Mouse (Mus musculus) cerebellum, postnatal 14 days (tissue): ENCODE measurements around the gene Rtn1.
A peak's percentile ranks its signal among the peaks of the same experiment; 100 is the strongest.

Experiments used
- DNase-seq, 2 experiments: peaks; one replicate each; pipeline ENCODE4 v3.0.0; 2021; ENCODE audit warnings: mixed read lengths in 2 of 2

Gene Rtn1

DNA sequence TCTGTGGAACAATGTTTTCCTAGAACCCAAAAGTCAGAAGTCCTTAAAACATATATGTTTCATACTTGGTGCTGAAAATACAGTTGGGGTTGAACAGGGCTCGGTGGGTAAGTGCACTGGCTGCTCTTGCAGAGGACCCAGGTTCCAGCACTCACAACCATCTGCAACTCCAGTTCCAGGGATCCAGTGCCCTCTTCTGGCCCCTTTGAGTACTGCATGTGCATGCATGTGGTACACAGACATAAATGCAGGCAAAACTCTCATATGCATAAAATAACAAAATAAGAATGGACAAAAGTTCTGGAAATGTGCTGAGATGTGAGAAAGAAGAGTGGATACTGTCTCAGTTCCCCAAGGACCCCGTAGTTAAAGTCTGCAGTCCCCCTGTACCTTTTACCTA, 141.2 kb downstream of the Rtn1 start:
- DNase-seq = peak in 1 of 2 experiments; percentile 29

DNA sequence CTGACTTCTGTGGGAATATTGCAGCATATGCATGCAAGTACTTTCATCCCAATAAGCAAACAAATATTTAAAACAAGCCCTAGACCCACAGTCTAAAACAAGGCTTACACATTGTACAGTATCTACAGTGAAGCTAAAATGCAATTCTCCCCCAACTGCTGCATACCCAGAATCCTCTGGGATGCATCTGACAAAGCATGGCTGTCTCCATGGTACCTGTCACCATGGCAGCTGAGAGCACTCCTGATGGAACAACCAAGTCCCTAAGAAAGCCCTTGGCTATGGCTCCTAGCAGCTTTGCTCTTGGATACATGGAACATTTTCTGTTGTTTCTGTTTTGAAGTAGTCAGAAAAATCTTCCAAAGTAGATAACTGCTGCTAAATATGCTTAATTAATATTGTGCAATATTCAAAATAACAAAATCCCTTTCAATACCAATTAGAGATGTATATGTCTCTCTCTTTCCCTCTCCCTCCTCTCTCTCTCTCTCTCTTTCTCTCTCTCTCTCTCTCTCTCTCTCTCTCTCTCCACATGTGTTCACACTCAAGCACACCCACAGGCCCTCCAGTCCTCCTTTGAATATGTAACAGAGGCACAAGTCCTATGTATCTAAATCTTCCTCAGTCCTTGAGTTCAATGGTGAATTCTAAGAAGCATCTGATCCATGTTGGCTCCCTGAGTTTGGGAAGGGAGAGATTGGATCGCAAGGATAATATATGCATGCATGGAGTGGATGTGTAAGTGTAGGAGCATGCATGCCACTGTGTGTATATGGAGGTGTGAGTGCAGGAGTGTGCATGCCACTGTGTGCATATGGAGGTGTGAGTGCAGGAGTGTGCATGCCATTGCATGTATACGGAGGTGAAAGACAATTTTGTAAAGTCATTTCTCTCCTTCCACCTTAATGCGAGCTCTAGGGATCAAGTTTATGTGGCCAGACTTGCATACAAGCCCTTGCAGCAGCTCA, 143.3 kb downstream of the Rtn1 start:
- peak in 1 of 2 experiments; percentile 41 for DNase-seq

DNA sequence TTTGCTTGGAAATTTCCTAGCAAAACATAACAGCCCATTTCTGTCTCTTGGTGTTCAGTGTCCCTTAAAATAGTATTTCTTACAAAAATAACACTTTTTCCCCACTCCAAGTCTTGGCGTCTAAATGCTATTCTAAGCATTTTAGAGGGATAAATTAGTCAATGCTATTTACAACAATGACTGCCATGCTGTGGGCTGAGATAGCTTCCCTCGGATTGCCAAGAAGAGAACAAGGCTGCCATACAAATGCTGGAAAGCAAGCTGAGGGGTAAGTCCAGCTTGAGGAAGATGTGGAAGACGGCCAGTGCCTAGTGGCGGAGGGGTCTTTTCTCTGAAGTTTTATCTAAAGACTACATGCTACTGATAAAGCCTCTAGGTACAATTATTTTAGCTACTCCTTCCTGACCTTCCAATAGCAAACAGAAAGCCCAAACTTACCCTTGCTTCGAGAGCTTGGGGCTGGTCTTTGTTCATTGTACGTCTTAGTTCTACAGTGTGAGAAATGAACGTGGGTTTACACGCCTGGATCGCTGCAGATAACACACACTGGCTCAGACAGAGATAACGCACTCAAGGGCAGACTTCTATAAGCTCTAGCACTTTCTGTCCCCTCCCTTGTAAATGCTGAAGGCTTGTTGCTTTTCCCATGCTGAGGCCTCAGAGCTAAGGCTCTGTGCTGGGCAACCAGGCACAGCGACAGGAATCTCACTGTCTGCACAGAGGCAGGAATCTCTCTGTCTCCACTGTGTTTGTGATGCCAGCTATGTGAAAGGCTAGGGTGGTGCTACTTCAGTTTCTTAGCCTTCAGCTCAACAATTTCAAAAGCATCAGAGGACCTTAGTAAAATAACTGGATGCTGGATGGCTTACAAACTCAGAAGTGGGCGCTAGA, 145.4 kb downstream of the Rtn1 start:
- DNase-seq = no peak

DNA sequence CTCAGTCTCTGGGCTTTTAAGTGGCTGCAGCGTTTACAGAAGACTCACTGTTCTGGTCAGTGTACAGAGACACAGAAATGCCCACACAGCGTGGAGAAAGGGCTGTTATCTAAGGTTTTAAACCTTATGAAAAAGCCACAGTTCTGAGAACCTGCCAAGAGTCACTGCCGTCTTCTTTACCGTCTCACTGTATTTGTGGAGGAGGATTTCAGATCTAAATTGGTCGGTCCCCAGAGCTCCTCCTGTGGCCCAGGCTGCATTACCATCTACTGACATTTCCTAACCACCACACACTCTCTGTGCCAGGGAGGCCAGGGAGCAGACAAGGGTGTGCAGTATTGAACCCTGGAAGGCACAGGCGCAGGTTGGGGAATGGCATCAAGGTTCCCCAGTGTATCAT, 151.9 kb downstream of the Rtn1 start:
- no peak for DNase-seq

DNA sequence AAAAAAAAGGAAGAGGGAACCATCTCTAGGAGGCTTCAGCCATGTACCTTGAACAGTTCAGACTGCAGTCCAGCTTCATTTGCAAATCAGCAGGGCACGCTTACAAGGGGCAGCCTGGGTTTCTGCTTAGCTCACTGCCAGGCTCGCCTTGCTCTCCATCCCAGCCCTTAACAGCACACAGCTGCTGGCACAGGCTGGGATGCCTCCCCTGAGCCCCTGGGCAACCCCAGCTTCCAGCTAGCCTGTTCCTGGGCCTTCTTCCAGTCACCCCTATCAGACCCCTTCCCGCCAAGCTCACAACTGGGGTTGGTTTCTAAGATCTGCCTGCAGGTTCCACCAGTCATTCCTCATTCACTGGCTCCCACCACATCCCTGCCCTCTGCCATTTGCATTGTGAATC, 155.8 kb downstream of the Rtn1 start:
- DNase-seq = no peak

DNA sequence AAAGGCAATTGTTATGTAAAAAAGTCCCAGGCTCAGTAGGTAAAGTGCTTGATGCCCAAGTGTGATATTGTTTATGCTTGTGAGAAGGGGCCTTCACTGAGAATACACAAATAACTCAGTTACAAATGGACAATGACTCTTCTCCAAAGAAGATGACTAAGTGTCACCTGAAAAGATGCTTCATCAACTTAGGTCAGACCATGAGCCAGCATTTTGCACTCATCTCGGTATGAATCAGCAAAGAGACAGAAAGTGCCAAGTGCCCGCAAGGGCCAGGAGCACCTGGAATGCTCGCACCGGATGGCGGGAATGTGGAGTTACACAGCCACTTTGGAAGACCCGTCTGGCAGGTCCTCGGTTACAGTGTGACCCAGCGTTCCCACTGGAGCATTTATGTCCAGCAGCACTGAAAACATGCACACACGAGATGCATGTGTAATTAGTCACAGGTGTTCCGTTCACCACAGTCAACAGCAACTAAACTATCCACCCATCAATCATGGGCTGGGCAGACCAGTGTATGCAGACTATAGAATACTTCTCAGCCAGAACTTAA, 156.9 kb downstream of the Rtn1 start:
- no peak for DNase-seq

DNA sequence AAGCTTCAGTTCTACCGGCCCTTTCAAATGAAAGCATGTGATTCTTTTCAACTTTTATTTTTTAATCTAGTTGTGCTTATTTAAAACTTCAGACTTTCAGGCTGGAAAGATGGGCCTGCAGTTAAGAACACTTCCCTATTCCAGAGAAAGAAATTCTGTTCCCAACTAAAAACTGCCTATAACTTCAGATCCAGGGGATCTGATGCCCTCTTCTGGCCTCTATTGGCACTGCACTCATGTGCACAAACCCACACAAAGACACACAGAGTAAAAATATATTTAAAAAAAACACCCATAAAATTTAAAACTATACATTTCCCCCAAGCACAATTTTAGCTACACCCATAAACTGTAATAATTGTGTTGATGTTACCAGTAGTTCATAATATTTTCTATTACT, 163.9 kb downstream of the Rtn1 start:
- peak in 1 of 2 experiments; percentile 55 for DNase-seq

DNA sequence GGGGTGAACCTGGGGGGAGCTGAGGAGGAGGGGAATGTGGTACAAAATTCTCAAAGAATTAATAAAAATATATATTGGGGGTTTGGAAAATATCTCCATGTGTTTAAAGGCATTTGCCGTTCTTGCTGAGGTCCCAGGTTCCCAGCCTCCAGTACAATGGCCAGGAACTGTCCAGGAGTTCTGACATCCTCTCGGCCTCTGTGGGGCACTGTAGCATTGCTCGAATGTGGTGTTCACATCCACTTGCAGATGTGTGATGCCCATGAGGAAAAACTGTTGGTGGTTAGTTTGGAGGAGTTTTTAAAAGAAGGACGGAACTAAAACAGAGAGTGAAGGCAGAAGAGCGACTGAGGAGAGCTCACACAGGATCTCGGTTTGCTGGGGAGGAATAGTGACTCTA, 166.0 kb downstream of the Rtn1 start:
- no peak for DNase-seq

DNA sequence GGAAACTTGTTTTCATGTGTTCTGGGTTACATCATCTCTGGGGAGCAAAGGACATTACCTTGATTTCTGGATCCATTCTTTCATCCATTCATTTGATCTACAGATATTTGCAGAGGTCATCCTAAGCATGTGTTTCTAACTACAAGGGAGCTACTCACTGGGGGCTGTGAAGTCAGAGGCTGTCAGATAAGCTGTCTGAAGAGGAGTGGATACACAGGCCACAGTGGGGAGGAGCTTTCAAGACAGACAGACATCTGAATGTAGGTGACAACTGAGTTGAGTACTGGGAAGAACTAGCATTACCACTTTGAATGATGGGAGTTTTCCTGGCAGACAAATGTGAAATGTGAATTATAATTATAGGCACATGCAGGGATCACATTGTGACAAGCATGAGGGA, 168.3 kb downstream of the Rtn1 start:
- no peak for DNase-seq

DNA sequence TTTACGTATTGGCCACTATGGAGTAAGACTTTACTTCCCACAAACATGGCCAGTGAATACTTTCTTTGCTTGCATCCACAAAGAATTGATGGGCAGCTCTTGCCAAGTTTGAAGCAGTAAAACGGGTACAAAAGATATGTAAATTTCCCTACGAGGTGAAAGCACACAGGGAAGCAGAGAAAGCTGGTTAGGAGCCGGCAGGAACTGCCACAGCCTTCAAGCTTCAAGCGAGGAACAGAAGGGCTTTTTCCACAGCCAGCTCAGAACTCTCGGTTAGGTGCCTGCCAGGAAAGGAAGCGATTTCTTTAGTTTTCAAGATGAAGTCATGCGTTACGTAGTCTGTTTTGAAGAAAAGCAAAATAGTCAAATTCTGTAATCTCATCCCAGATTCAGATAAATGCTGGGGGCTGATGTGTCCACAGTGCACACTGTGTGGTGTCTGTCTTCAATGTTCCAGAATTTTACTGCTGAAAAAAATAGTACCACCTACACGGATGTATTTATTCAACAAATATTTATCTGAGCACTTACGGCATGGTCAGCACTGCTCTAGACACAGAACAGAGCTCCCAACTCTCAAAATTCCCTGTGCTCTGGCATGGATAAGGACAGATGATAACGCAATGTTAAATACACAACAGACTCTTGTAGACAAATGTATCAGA, 169.5 kb downstream of the Rtn1 start:
- no peak for DNase-seq

DNA sequence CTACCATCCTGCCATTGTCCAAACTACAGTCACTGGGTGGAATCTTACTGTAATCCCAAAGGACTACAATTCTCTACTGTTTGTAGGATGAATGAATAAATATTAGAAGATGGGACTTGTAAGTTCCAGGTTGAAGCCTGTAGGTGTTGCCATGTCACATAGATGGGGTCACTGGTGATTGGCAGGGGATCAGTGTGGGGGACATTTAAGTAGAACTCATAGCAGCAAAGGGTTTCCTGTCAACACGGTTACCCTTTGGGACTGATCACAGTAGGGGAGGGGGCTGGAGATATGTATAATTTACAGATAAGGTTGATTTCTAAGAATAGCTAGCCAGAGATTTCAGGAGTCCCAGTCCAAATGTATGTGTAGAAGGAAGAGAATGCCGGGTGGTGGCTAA, 171.6 kb downstream of the Rtn1 start:
- DNase-seq = no peak

DNA sequence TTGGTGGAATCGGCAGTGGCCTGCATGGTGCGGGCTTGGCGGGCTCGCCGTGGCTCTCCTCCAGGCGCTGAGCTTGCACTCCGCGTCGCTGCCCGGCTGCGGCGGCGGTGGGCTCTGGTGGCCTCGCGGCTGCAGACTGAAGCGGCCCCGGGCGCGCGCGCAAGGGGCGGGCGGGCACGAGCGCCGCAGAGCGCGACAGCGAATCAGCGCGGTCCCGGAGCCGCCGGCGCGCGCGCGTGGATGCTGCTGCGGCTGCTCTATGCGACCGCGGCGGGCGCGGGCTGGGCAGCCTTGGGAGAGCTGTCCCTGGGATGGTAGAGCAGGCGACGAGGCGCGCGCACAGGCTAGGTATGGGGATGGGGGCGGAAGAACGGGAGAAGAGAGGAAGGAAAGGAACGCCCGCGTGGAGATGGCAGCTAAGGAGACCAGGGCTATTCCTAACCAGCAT, 172.3 kb downstream of the Rtn1 start:
- peak; percentile 91 to 95 for DNase-seq

DNA sequence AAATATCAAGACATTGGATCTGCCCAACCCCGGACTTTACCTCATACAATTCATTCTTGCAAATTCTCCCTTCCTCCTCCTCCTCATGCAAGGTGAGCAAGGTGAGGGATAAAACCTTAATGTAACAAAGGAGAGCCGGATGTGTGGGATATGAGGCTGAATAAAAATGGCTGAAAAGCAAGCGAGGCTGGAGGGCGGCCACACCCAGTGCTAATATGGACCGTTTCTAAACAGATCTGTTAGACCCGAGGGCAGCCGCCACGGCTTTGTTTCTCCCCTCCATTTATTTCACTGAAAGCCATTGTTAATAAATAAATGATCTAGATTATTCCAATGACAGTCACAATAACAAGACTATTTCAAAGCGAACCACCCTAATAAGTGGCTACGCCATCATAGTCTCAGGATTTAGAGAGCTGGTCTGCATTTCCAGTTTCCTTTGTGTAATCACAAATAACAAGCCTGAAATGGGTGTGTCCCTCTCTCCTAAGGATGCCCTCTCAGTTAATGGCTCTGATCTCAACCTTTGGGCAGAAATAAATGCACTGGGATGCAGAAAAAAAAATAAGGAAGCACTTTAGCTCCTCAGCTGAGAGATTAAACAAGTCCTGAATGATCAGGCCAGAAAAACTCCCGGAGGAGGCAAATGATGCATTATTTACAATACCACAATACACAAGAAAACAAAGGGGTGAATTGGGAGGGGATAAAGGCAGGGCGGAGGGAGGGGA, 173.1 kb downstream of the Rtn1 start:
- peak; percentile 71 to 75 for DNase-seq

DNA sequence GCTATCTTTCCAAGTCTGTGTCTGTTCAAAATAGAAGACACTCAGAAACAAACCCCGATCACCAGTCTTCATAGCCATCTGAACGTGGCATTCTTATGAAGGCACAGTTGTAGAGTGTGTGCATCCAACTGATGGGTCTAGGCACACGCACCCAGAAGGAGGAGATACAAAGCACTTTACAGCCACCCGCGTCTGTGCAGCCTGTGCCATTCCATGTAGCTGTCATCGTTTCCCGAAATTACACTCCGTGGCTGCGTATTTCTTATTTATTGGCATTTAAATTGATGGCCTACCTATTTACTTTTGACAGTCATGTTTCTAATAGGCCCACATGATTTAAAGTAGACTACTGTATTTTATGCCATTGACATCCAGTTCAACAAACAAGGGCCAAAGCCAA, 173.9 kb downstream of the Rtn1 start:
- peak; percentile 54 to 61 for DNase-seq

DNA sequence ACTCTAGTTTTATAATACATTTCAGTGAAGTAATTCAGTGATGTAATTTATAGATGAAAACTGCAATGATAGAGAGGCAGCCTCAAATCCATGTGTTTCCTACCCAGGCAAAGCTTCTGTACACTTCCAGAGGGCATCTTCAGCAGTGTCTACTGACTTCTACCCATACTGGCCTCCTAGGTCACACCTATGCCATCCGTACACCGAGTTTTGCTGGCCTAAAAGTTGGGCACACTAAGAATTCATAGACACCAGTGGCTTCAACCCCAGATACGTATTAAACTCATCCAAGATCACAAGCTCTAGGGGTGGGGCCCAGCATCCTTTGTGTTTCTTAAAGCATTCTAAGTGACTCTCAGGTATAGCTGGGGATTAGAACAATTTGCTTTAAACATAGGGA, 174.7 kb downstream of the Rtn1 start:
- peak in 1 of 2 experiments; percentile 47 for DNase-seq

DNA sequence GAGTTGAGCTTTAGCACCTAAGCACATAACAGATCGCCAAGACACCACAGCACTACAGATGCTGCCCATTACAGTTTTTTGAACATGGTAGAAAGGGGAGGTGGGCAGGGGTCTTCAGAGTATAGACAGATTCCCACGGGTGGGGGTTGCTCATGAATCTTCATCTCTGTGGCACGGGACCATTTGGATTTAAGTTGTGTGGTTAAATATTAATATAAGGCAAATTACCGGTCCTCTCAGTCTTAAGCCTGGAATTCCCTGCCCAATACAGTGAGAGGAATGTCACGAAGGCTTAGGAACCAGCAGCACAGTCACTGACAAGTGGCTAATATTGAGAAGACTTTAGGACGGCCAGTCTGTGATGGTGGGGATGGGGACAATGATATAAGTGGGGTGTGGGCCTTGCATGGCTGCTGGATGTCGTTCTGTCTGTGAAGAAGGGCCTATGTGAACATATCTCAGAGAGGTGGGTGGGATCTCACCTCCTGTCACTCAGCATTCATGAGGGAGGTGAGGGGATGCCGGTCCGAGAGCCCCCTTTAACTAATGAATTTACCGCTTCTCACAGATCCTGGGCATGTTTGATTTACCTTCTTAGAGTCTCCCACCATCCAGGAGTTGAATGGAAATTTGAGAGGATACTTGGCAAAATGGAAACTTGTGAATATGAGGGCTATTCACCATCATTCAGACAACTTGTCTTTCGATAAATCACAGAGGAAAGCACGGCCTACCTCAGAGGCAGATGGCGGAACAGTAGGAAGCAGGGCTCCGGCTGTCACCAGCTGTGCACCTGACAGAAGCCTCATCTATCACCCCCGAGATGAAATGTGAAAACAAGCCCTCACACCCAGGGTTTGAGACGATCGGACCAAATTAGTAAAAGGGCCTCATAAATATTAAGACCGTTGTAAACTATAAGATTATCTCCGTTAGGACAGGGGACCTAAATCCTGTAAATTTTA, 175.7 kb downstream of the Rtn1 start:
- DNase-seq = peak; percentile 84 to 91

DNA sequence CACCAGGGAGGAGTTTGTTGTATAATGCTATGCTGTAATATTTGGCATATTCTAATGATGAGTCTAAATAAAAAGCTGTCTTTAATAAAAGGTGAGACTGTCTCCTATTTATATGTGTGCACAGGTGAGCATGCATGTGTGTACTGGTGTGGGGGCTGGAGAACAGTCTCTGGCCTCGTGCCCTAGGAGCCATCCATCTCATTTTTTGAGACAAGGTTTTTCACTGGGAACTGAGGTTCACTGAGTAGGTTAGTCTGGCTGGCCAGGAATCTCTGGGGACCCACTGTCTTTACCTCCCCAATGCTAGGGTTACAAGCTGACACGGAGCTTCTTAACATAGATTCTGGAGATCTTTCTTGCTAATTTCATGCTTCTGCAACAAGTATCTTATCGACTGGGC, 176.7 kb downstream of the Rtn1 start:
- peak; percentile 57 to 60 for DNase-seq

DNA sequence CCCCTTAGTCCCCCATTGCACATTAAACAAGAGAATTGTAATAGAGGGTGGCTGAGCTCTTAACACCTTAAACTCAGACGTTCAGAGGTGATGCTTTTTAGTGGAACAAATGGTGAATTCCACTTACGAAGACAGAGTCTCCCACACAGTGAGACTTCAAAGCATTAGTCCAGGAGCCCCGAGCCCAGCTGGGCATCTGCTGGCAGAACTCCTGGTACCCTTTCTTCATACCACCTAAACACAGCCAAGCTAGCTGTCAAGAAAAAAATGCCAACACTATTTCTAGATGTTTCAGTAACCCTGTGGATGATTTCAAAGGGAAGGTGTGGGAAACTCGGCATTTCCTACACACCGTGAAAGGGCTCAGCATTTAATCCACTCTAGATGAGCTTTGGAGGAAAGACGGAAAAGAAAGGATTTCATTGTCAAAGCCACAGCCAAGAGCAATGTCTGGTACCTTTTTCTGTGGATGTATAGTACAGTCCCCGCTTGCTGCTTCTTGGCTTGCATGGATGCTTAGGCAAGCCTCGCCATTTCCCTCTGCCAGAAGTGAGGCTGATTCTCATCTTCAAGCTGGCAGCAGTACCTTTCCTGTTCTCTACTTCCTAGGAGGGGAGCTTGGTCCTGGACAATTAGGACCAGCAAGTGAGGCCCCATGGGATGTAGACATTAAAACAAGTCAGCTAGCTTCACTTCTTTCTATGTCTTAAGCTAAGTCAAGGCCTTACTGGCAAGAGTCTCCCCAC, 179.2 kb downstream of the Rtn1 start:
- peak in 1 of 2 experiments; percentile 55 for DNase-seq

DNA sequence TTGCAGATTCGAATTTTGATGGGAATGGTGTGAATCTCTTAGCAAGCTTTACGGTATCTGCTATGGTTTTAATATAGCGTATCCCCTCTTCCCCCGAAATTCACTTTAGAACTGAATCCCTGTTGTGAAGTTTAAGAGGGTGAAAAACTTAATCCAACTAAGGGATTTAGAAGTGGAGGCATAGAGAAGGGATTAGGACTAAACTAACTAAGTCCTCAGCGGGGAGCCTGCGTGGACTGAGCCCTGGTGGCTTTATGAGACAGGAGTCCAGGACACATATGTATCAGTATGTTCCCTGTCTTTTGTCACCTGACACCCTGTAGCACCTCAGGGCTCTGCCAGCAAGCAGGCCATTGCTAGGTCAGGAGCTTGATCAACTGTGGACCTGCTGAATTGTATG, 181.1 kb downstream of the Rtn1 start:
- peak in 1 of 2 experiments; percentile 2 for DNase-seq

DNA sequence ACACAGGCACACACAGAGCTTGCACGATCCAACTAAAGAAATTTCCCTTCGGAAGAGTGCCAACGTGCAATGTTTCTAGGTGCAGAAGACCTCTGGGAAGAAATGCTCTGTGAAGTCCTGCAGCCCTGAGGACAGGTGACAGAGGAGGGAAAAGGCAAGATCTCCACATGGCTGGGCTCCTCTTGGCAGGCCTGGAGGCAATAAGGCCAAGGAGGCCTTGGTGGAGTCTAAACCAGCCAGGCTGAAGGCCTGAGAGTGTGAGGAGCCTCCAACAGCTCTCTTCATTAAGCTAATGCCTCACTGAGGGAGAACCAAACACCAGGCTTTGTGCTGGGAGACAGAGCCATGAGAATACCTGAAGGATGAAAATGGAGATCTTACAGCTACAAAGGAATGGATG, 183.5 kb downstream of the Rtn1 start:
- DNase-seq = peak in 1 of 2 experiments; percentile 43
